Mouse (Mus musculus) lung, postnatal 0 days (tissue): ENCODE data around the gene Eps8. TPM values are rescaled to one million over a fixed set of nuclear protein-coding genes. Genes with fewer than 3 reads are reported as not detected.

Experiments used
- ATAC-seq: fragments of 200-750 bp; cut with Nextera tagmentation; 2 replicates; pipeline ENCODE4 v1.8.0; 2017; ENCODE audit warnings: moderate library complexity
- DNase-seq: peaks from one replicate; pipeline ENCODE4 v3.0.0-alpha.2; 2016; ENCODE audit warnings: low spot score
- H3K27ac ChIP-seq: fragments of 300-500 bp; sonication (generic); 2 replicates; pipeline ENCODE4 v1.5.1; 2014; ENCODE audit warnings: antibody characterized with exemption, mild to moderate bottlenecking, low read length, mixed read lengths
- H3K27me3 ChIP-seq: fragments of 300-500 bp; sonication (generic); replicated peaks from 2 replicates; pipeline ENCODE4 v1.6.1; 2014; ENCODE audit warnings: low read length, mixed read lengths; ENCODE audit not compliant: insufficient read depth
- H3K36me3 ChIP-seq: fragments of 300-500 bp; sonication (generic); 2 replicates; pipeline ENCODE4 v1.6.1; 2014; ENCODE audit warnings: low read length, mixed read lengths; ENCODE audit not compliant: insufficient read depth
- H3K4me1 ChIP-seq: fragments of 300-500 bp; sonication (generic); 2 replicates; pipeline ENCODE4 v1.6.1; 2014; ENCODE audit warnings: antibody characterized with exemption, low read depth, low read length, mixed read lengths; ENCODE audit not compliant: insufficient read depth
- H3K4me2 ChIP-seq: fragments of 300-500 bp; sonication (generic); replicated peaks from 2 replicates; pipeline ENCODE4 v1.6.1; 2014; ENCODE audit warnings: low read depth, mild to moderate bottlenecking, low read length, moderate library complexity, mixed read lengths
- H3K4me3 ChIP-seq: fragments of 300-500 bp; sonication (generic); 2 replicates; pipeline ENCODE4 v1.5.1; 2014; ENCODE audit warnings: low read depth, low read length
- H3K9ac ChIP-seq: fragments of 300-500 bp; sonication (generic); replicated peaks from 2 replicates; pipeline ENCODE4 v1.6.1; 2014; ENCODE audit warnings: low read depth, mild to moderate bottlenecking
- H3K9me3 ChIP-seq: fragments of 300-500 bp; sonication (generic); 2 replicates; pipeline ENCODE4 v1.6.1; 2016; ENCODE audit warnings: low read length, mixed read lengths
- CTCF ChIP-seq: IDR thresholded peaks from 2 replicates; pipeline ENCODE4 v1.5.1; 2016; ENCODE audit warnings: antibody characterized with exemption, mild to moderate bottlenecking
- EP300 ChIP-seq: IDR thresholded peaks from 2 replicates; pipeline ENCODE4 v1.6.1; 2016; ENCODE audit warnings: antibody characterized with exemption, mild to moderate bottlenecking, control low read depth
- WGBS: fragments of 180-500 bp; shearing (Covaris S2); extraction: QIAGEN DNeasy Blood & Tissue Kit; methylation state at CpG from one replicate; pipeline ENCODE4 v1.1.7; 2014; 5-methylcytosine and 5-hydroxymethylcytosine counted together
- polyA plus RNA-seq: library from polyadenylated mRNA; unstranded; fragments of >200 nt; fragmentation: Nextera tagmentation; extraction: Ambion mirVana; gene quantifications from 2 replicates; pipeline ENCODE4 v1.2.1, GENCODE M21; 2015

The Eps8 gene
- polyA plus RNA-seq, 1 experiment from 2014 or later, result 27.8 TPM

DNA sequence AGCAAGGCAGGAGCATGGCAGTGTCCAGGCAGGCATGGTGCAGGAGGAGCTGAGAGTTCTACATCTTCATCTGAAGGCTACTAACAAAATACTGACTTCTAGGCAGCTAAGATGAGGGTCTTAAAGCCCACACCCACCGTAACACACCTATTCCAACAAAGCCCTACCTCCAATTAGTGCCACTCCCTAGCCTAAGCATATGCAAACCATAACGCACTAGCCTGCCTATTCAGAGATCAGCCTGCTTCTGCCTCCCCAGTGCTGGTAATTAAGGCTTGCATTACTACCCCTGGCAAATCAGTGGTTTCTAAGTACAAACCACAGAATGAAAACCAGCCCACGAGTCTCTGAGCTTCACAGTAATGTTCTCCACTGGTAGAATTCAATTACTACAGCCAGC lies 15.2 kb upstream of the Eps8 start:
- H3K4me1 ChIP-seq, result no peaks in the 10 kb centered on the region
- H3K27ac ChIP-seq, result no peak overlapping the region
- ATAC-seq (no peak), DNase-seq (no peak)
- no peaks in the 10 kb centered on the region for H3K27me3 ChIP-seq
- no peak overlapping the region for H3K9ac ChIP-seq
- H3K4me3 ChIP-seq, result no peak overlapping the region
- no peaks in the 10 kb centered on the region for H3K36me3 ChIP-seq
- TF ChIP-seq EP300, result no peak
- TF ChIP-seq CTCF, result no peak
- 87% methylated on average over 3 of the region's 3 CpGs for WGBS
- H3K9me3 ChIP-seq, result no peaks in the 10 kb centered on the region
- no peak overlapping the region for H3K4me2 ChIP-seq

DNA sequence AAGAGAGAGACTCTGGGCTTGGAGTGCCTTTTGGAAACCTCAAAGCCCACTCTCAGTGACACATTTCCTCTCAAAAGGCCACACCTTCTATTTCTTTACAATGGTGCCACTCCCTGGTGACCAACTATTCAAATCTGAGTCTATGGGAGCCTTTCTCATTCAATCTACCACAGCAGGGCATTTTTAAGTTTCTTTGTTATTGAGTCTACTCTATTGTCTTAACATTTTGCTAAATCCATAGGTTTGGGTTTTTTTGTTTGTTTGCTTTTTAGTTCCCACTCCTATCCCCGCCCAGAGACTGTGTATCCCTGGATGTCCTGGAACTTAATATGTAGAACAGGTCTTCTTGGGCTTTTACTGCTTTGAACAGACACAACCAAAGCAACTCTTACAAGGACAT lies 14.8 kb upstream of the Eps8 start:
- TF ChIP-seq EP300 (no peak), CTCF (no peak)
- no peak overlapping the region for H3K4me3 ChIP-seq
- no peaks in the 10 kb centered on the region for H3K9me3 ChIP-seq
- ATAC-seq (no peak), DNase-seq (no peak)
- no peaks in the 10 kb centered on the region for H3K27me3 ChIP-seq
- H3K4me2 ChIP-seq, result no peak overlapping the region
- no peak overlapping the region for H3K27ac ChIP-seq
- no peaks in the 10 kb centered on the region for H3K36me3 ChIP-seq
- H3K4me1 ChIP-seq, result no peaks in the 10 kb centered on the region
- 91% methylated on average over 1 of the region's 1 CpGs for WGBS
- no peak overlapping the region for H3K9ac ChIP-seq

DNA sequence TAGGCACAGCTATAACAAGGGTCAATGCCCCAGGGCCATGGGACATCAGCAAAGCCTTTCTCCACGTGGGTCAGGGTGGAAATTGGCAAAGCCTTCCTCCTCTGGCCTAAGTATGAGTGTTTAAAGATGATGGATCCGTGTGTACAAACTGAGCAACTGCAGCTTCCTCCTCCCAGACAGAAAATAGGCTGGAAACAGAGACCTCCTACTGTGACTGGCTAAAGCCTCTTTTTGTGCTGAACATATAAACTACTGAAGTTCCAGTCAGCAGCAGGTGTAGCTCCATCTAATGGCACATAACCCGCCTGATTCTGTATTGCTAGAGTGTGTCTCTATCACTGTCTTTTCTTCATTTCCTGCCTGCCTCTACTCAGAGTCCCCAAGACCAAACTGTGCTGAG lies 13.7 kb upstream of the Eps8 start:
- DNase-seq, result no peak
- Histone ChIP-seq H3K4me1 (no peaks in the 10 kb centered on the region), H3K4me3 (no peak overlapping the region), H3K36me3 (no peaks in the 10 kb centered on the region), H3K4me2 (no peak overlapping the region), H3K27ac (no peak overlapping the region), H3K9ac (no peak overlapping the region), H3K9me3 (no peaks in the 10 kb centered on the region), H3K27me3 (no peaks in the 10 kb centered on the region)
- 49% methylated on average over 3 of the region's 3 CpGs for WGBS
- no peak for ATAC-seq
- TF ChIP-seq EP300 (no peak), CTCF (no peak)

DNA sequence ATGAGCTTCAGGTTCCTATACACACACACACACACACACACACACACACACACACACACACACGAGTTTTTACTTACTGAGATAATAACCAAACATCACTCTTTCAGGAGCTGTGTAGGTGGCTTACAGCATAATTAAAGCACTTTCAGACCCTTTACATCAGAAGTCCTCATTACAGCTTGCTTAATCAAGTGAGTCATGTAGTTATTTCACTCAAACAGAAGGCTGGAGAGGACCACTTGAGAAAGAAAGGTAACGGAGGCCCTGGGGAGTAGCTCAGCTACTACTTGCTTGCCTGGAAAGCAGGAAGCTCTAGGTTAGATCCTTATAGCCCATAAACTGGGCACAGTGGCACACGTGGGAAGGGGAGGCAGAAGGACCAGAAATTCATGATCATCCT lies 13.0 kb upstream of the Eps8 start:
- WGBS, result 39% methylated on average over 3 of the region's 3 CpGs
- ATAC-seq (peak; percentile 81), DNase-seq (peak; percentile 86)
- H3K9ac ChIP-seq, result no peak overlapping the region
- no peaks in the 10 kb centered on the region for H3K4me1 ChIP-seq
- no peak overlapping the region for H3K4me3 ChIP-seq
- no peaks in the 10 kb centered on the region for H3K36me3 ChIP-seq
- H3K9me3 ChIP-seq, result no peaks in the 10 kb centered on the region
- no peak overlapping the region for H3K27ac ChIP-seq
- TF ChIP-seq EP300, result 0 out of 2 replicates have a peak, but pooled peaks have one; percentile 50
- no peak for TF ChIP-seq CTCF
- no peak overlapping the region for H3K4me2 ChIP-seq
- no peaks in the 10 kb centered on the region for H3K27me3 ChIP-seq

DNA sequence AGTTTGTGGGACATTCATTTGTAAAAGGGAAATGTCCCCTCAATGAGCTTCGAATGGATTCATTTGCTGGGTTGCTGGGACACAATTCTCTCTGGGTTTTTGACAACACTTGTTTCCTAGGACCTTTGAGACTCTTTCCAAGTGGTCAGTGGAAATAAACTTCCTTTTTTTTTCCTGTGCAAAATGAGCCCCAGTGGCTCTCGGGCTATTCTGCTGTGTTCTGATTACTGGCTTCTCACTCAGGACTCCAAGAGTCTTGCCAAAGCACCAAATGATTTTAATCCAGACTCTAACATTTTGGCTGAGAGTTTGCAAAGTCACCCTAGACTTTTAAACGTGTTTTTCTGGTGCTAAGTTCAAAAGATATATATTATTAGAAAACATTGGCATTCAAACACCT lies 10.3 kb upstream of the Eps8 start:
- H3K9ac ChIP-seq, result no peak overlapping the region
- ATAC-seq (no peak), DNase-seq (no peak)
- H3K4me2 ChIP-seq, result no peak overlapping the region
- no peak overlapping the region for H3K4me3 ChIP-seq
- H3K27ac ChIP-seq, result no peak overlapping the region
- H3K4me1 ChIP-seq, result no peaks in the 10 kb centered on the region
- no peaks in the 10 kb centered on the region for H3K9me3 ChIP-seq
- no peaks in the 10 kb centered on the region for H3K36me3 ChIP-seq
- 52% methylated on average over 3 of the region's 3 CpGs for WGBS
- TF ChIP-seq CTCF (no peak), EP300 (no peak)
- no peaks in the 10 kb centered on the region for H3K27me3 ChIP-seq

DNA sequence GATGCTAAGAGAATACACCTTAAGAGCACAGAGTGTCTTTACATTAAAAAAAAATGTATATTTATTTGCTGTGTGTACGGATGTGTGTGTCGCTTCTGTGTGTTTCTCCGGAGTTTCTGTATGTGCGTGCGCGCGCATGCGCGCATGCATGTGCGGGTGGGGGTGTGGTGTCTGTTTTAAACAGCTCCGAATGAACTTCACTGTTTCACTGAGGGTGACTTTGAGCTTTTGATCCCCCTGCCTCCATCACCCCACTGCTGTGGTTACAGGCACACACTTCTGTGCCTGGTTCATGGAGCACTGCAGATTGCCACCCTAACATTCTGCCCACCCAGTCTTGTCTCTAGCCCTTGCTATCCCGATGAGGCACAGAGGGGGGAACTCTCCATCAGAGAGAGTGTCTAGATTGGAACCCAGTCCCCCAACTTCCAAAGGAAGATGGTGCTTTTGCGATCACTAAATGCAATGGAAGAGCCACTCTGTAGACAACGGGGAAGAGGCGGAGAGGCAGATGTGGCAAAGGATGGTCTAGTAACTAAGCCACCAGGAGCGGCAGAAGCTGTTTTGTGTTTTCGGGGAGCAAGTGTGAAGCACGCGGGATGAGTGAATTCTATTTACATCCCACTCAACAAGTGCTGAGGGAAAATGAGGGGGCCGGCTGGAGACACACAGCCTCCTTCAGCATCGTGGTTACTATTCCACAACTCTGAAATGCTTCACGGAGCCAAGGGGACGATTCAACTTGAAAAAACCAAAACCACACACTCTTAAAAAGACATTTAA lies 7.1 kb upstream of the Eps8 start:
- H3K27ac ChIP-seq, result no peak overlapping the region
- H3K4me2 ChIP-seq, result no peak overlapping the region
- H3K9me3 ChIP-seq, result no peaks in the 10 kb centered on the region
- no peaks in the 10 kb centered on the region for H3K4me1 ChIP-seq
- 91% methylated on average over 23 of the region's 23 CpGs for WGBS
- no peak overlapping the region for H3K9ac ChIP-seq
- no peak overlapping the region for H3K4me3 ChIP-seq
- ATAC-seq, result no peak
- no peaks in the 10 kb centered on the region for H3K27me3 ChIP-seq
- DNase-seq, result no peak
- TF ChIP-seq EP300, result no peak
- H3K36me3 ChIP-seq, result no peaks in the 10 kb centered on the region
